Mouse (Mus musculus): ENCODE measurements around the gene Isg20.

- TF ChIP-seq CTCF (IDR thresholded peaks at IDR 0.05; ENCODE audit: borderline replicate concordance, control insufficient read depth, extremely low read depth, insufficient read depth, low read length, poor library complexity), result no peak
- no peak for TF ChIP-seq POLR2A (IDR thresholded peaks at IDR 0.05; ENCODE audit: control insufficient read depth, extremely low read depth, insufficient read depth, low read length, poor library complexity)
Measured at GRCm38 (mm10) chr7:78918686-78919085, 5.5 kb downstream of the Isg20 start.

Measured in thymus, adult 2 months (tissue).